Mouse (Mus musculus): Measurements from ENCODE around the gene Chuk.

- TF ChIP-seq CTCF (IDR thresholded peaks at IDR 0.05; ENCODE audit: low read depth, low read length) (no peak), TAL1 (conservative IDR thresholded peaks at IDR 0.05; ENCODE audit: low read depth, low read length) (no peak)
These were observed 38.0 kb downstream of the Chuk start, which contains the start of gene Erlin1 for GRCm38 (mm10) chr19:44069121-44069913.
